Mouse (Mus musculus) MEL (cell line): Measurements from ENCODE around the gene 4930430A15Rik.

Experiments used
- CTCF ChIP-seq, 3 experiments: IDR thresholded peaks in 2 of 3; conservative IDR thresholded peaks in 1 of 3; 2 replicates each; pipeline ENCODE4 v1.5.1; 2011 to 2012; ENCODE audit warnings: low read length in 3 of 3, low read depth in 2 of 3, mild to moderate bottlenecking in 2 of 3, improper control_type of control experiment in 1 of 3, inconsistent platforms in 1 of 3, mixed read lengths in 1 of 3, moderate library complexity in 1 of 3; ENCODE audit not compliant: control insufficient read depth in 1 of 3, insufficient read depth in 1 of 3, poor library complexity in 1 of 3, severe bottlenecking in 1 of 3
- SMC3 ChIP-seq: IDR thresholded peaks from 2 replicates; pipeline ENCODE4 v1.6.1; 2011; ENCODE audit warnings: low read depth, low read length, improper control_type of control experiment

DNA sequence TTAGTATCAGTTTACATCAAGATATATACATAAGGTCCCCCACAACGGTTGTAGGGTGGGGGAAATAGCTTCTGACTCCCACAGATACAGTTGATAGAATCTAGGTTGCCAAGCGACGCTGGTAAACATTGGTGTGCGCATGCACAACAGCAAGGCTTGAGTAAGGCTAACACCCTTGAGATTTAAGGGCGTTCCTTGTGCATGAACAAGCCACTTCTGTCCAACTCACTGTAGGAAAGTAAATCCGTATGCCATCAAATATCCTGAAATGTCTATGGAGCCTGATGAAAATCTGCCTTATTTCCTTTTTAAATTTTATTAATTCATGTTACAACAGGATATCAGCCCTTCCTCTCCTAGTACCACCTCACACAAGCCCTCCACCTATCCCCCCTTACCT lies at the start of gene 4930430A15Rik:
- TF ChIP-seq SMC3 (no peak), CTCF (IDR thresholded peaks at IDR 0.05 in 2 of 3, conservative IDR thresholded peaks at IDR 0.05 in 1 of 3; ENCODE audit: control insufficient read depth in 1 of 3, insufficient read depth in 1 of 3, low read depth in 2 of 3, low read length in 3 of 3, poor library complexity in 1 of 3, severe bottlenecking in 1 of 3) (no peak)
